Mouse (Mus musculus): ENCODE data around the gene Lce1i. TPM values are rescaled to one million over a fixed set of nuclear protein-coding genes. Genes with fewer than 3 reads are reported as not detected.
"Not testable (repeated sequence)": the region's sequence is repeated elsewhere in the genome, so short reads cannot be mapped to it uniquely, and the experiment has no call there.

Gene Lce1i
- total RNA-seq (2015): not detected in 2 replicates
- total RNA-seq (2017): not detected in 2 replicates

DNA sequence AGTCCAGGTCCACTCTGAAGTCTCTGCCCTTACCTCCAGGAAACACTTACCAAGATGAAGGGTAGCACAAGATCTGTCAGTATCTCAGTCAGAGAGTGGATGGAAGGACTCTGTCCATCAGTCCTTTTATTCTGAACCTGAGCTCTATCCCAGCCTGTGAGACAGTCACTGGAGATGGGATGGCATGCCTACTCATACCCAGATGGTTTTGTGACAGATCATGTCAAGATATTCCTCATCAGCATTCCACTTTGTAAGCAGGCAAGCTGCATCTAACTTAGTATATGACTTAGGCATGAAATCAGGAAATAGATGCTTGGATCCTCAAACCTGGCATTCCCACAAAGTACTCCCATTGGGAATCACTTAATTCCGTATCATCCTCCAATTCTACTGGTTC is at the start of gene Lce1i:
Gene Lce1i, minus strand, starts transcription at position 101 of the 400 bp plus-strand sequence.
- no peak for ATAC-seq (replicated peaks; ENCODE audit: poor library complexity)

DNA sequence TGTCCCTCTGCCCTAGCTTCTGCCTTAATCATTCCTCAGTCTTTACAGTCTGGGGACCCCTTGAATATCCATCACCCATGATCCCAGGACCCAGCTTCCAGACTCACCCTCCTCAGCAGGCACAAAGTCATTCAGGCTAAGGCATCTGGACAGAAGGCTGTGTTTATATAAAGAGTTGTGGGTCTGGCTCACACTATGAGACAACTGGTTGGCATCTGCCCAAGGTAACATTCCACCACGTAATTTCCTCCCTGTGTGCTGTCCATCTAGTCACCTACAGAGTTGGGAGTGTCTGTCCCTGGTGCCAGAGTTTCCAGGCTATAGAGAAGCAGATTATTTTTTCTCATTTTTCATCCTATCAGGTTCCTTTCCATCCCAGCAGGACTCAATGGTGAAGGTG is 48.4 kb upstream of the Lce1i start, which contains the start of gene Kprp:
Gene Kprp, minus strand, starts transcription at position 140 of the 400 bp plus-strand sequence.
- ATAC-seq (replicated peaks; ENCODE audit: poor library complexity): no peak

DNA sequence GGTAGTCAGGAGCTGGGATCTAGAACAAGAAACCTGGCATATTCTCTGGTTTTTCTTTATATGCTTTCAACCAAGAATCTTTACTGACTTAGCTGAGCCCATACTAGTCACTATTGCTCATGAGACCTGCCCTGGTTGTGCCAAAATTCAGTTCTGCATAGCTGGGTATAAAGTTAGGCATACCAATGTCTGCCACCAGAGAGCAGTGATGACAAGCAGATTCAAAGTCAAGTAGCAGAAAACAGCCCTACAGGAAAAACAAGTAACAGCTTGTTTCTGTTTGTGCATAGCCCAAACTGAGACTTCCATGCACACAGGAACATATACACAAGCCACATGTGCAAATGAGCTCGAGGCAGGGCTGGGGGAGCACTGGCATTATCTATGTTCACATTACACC is 47.1 kb upstream of the Lce1i start:
- ATAC-seq (replicated peaks; ENCODE audit: poor library complexity): no peak

DNA sequence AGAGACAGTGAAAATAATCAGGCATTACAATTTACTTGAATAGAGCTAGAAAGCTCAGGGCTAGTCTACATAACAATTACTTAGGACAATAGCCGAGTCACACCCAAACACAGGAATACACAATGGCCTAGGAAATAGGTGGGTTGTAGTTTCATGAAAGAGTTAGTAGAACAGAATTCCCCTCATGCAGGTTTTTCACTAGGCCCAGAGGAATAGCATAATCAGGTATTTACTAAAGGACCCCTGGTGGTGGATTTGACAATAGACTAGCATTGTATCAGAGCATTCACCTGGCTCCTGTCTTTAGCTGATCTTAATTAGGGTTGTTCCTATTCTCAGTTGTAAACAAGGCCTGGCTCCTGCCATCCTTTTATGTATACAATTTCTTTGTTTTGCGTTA is 37.3 kb upstream of the Lce1i start:
- ATAC-seq (replicated peaks; ENCODE audit: poor library complexity): not testable (repeated sequence)

DNA sequence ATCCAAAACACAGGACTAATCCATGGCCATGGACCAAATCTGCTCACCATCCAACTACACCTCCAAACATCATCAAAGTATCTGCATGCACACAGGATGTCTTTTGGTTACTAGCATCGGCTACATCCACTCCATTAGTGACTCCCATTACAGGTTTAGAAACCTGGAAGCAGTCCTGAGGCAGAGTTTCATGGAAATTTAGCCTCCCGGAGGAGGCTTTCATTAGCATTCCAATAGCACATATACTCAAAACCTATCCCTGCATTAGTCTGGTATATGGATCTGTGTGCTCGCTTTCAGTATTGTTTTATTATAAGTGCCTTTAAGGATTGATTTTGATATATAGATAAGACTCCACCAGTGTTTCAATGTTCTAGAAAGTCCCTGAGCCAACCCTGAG is 36.9 kb upstream of the Lce1i start:
- no peak for ATAC-seq (replicated peaks; ENCODE audit: poor library complexity)

DNA sequence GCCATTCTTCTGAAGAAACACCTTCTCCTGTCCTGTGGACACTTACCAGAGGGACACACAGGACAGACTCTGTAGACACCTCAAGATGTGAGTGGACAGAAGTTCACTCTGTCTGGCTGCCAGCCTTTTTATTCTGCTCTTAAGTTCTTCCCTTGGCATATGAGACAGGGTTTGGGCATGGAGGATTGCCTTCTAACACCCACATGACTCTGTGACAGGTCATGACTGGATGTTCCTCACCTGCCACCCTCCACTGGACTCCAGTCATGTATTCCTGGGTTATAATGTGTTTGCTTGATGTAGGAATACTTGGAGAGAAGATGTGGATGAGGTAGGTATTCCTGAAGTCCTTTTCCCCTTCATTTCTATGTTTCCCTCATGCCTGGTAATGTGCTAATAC is 29.1 kb upstream of the Lce1i start, which contains the start of gene Lce1k:
Gene Lce1k, minus strand, starts transcription at position 101 of the 400 bp plus-strand sequence.
- no peak for ATAC-seq (replicated peaks; ENCODE audit: poor library complexity)

DNA sequence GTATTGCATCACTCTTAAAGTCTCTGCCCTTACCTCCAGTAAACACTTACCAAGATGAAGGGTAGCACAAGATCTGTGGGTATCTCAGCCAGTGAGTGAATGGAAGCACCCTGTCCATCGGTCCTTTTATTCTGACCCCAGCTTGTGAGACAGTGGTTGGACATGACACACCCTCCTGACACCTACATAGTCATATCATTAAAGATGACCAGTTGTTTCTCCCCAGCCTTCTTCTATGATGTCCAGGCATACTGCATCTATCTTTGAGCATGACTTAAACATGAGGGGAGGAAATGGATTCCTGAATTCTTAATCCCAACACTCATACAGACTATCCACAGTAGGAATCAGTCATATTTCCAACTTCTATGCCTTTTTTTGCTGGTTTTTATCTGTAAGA is 11.7 kb upstream of the Lce1i start, which contains the start of gene Lce1j:
Gene Lce1j, minus strand, starts transcription at position 101 of the 400 bp plus-strand sequence.
- ATAC-seq (replicated peaks; ENCODE audit: poor library complexity): no peak

DNA sequence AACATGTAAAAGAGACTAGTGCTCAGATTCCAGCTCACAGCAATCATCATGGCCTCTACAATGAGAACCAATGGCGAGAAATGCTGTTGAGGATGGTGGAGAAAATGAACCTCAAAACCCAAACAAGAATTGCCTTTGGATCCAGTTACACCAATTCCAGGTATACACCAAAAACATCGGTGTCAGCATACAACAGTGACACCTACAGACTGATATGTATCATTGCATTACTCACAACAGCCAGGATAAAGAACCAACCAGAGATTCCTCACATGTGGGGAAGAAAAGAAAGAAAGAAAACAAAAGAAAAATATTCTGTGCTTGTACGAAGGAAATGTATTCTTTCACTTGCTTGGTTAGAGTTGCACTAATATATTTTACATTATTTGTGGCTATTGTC is 7.1 kb downstream of the Lce1i start:
- ATAC-seq (replicated peaks; ENCODE audit: poor library complexity): no peak

DNA sequence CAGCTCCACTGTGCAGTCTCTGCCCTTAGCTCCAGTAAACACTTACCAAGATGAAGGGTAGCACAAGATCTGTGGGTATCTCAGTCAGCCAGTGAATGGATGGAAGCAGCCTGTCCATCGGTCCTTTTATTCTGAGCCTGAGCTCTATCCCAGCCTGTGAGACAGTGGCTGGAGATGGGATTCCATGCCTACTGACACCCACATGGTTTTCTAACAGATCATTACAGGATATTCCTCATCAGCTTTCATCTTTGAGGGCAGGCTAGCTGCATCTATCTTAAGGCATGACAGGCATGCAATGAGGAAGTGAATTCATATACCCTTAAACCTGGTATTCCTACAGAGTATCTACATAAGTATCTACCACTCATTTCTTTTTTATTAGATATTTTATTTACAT is 13.7 kb downstream of the Lce1i start, which contains the start of gene Lce1h:
Gene Lce1h, minus strand, starts transcription at position 101 of the 400 bp plus-strand sequence.
- ATAC-seq (replicated peaks; ENCODE audit: poor library complexity): no peak

DNA sequence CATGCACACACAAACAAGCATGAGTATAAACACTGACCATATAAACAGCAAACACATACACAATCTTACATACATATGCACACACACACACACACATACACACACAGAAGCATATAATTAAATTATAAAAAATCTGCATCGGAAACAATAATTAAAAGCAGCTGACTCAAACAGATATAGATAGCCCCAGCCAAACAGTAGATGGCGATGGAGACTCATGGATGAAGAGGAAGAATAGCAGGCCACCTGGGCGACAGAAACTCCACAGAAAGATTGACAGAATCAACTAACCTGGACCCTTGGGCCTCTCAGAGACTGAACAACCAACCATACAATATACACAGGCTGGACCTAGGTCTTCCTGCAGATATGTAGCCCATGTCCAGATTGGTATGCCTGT is 25.5 kb downstream of the Lce1i start:
- ATAC-seq (replicated peaks; ENCODE audit: poor library complexity): no peak

DNA sequence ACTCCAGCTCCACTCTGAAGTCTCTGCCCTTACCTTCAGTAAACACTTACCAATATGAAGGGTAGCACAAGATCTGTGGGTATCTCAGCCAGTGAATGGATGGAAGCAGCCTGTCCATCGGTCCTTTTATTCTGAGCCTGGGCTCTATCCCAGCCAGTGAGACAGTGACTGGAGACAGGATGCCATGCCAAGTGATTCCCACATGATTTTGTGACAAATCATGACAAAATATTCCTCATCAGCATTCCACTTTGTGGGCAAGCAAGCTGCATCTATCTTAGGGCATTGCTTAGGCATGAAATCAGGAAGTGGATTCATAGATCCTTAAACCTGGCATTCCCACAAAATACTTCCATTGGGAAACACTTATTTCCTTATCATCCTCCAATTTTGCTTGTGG is 26.5 kb downstream of the Lce1i start, which contains the start of gene Lce1g:
Gene Lce1g, minus strand, starts transcription at position 101 of the 400 bp plus-strand sequence.
- no peak for ATAC-seq (replicated peaks; ENCODE audit: poor library complexity)

DNA sequence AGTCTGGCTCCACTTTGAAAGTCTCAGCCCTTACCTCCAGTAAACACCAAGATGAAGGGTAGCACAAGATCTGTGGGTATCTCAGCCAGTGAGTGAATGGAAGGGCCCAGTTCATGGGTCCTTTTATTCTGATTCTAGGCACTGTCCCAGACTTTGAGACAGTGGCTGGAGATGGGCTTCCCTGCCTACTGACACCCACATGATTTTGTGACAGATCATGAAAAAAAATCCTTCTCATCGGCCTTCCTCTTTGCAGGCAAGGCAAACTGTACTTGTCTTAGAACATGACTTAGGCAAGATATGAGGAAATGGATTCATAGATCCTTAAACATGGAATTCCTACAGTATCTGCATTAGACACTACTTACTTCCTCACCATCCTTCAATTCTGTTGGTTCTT is 39.7 kb downstream of the Lce1i start, which contains the start of gene Gm38119:
Gene Gm38119, minus strand, starts transcription at position 101 of the 400 bp plus-strand sequence.
- ATAC-seq (replicated peaks; ENCODE audit: poor library complexity): no peak

Other genes starting within 250 kb of the Lce1i start
- not detected in 2 replicates for gene 2310046K23Rik, start 244.4 kb downstream of the Lce1i start, total RNA-seq (2015)
- not detected in 2 replicates for gene 2310046K23Rik, start 244.4 kb downstream of the Lce1i start, total RNA-seq (2017)
- gene Ivl, start 205.2 kb downstream of the Lce1i start, total RNA-seq (2015): 0.22 TPM in 1 of 2 replicates, not detected in the other
- 0.27 TPM in 1 of 2 replicates, not detected in the other for gene Ivl, start 205.2 kb downstream of the Lce1i start, total RNA-seq (2017)
- not detected in 2 replicates for gene Smcp, start 189.9 kb downstream of the Lce1i start, total RNA-seq (2015)
- not detected in 2 replicates for gene Smcp, start 189.9 kb downstream of the Lce1i start, total RNA-seq (2017)
- gene 2210017I01Rik, start 171.4 kb downstream of the Lce1i start, total RNA-seq (2015): not detected in 2 replicates
- gene 2210017I01Rik, start 171.4 kb downstream of the Lce1i start, total RNA-seq (2017): not detected in 2 replicates
- gene Lce6a, start 157.2 kb downstream of the Lce1i start, total RNA-seq (2015): not detected in 2 replicates
- not detected in 2 replicates for gene Lce6a, start 157.2 kb downstream of the Lce1i start, total RNA-seq (2017)
- gene Lce1a1, start 130.6 kb downstream of the Lce1i start, total RNA-seq (2015): not detected in 2 replicates
- not detected in 2 replicates for gene Lce1a1, start 130.6 kb downstream of the Lce1i start, total RNA-seq (2017)
- gene Lce1b, start 122.0 kb downstream of the Lce1i start, total RNA-seq (2015): not detected in 2 replicates
- not detected in 2 replicates for gene Lce1b, start 122.0 kb downstream of the Lce1i start, total RNA-seq (2017)
- gene Lce1a2, start 108.6 kb downstream of the Lce1i start, total RNA-seq (2015): not detected in 2 replicates
- gene Lce1a2, start 108.6 kb downstream of the Lce1i start, total RNA-seq (2017): not detected in 2 replicates
- gene Lce1c, start 99.7 kb downstream of the Lce1i start, total RNA-seq (2015): not detected in 2 replicates
- gene Lce1c, start 99.7 kb downstream of the Lce1i start, total RNA-seq (2017): not detected in 2 replicates
- not detected in 2 replicates for gene Lce1d, start 91.7 kb downstream of the Lce1i start, total RNA-seq (2015)
- gene Lce1d, start 91.7 kb downstream of the Lce1i start, total RNA-seq (2017): not detected in 2 replicates
- not detected in 2 replicates for gene Lce1e, start 69.8 kb downstream of the Lce1i start, total RNA-seq (2015)
- not detected in 2 replicates for gene Lce1e, start 69.8 kb downstream of the Lce1i start, total RNA-seq (2017)
- gene Lce1f, start 58.5 kb downstream of the Lce1i start, total RNA-seq (2015): not detected in 2 replicates
- not detected in 2 replicates for gene Lce1f, start 58.5 kb downstream of the Lce1i start, total RNA-seq (2017)
- not detected in 2 replicates for gene Gm38119, start 39.8 kb downstream of the Lce1i start, total RNA-seq (2015)
- not detected in 2 replicates for gene Gm38119, start 39.8 kb downstream of the Lce1i start, total RNA-seq (2017)
- gene Lce1g, start 26.6 kb downstream of the Lce1i start, total RNA-seq (2015): not detected in 2 replicates
- gene Lce1g, start 26.6 kb downstream of the Lce1i start, total RNA-seq (2017): not detected in 2 replicates
- gene Lce1h, start 13.8 kb downstream of the Lce1i start, total RNA-seq (2015): not detected in 2 replicates
- not detected in 2 replicates for gene Lce1h, start 13.8 kb downstream of the Lce1i start, total RNA-seq (2017)
- gene Lce1j, start 11.6 kb upstream of the Lce1i start, total RNA-seq (2015): not detected in 2 replicates
- not detected in 2 replicates for gene Lce1j, start 11.6 kb upstream of the Lce1i start, total RNA-seq (2017)
- not detected in 2 replicates for gene Lce1k, start 29.0 kb upstream of the Lce1i start, total RNA-seq (2015)
- gene Lce1k, start 29.0 kb upstream of the Lce1i start, total RNA-seq (2017): not detected in 2 replicates
- gene Kprp, start 48.3 kb upstream of the Lce1i start, total RNA-seq (2015): not detected in 2 replicates
- not detected in 2 replicates for gene Kprp, start 48.3 kb upstream of the Lce1i start, total RNA-seq (2017)
- gene Lce1l, start 72.4 kb upstream of the Lce1i start, total RNA-seq (2015): not detected in 2 replicates
- gene Lce1l, start 72.4 kb upstream of the Lce1i start, total RNA-seq (2017): not detected in 2 replicates
- not detected in 2 replicates for gene 2310050C09Rik, start 91.3 kb upstream of the Lce1i start, total RNA-seq (2015)
- not detected in 2 replicates for gene 2310050C09Rik, start 91.3 kb upstream of the Lce1i start, total RNA-seq (2017)
- not detected in 2 replicates for gene Lce3a, start 147.3 kb upstream of the Lce1i start, total RNA-seq (2015)
- not detected in 2 replicates for gene Lce3a, start 147.3 kb upstream of the Lce1i start, total RNA-seq (2017)
- not detected in 2 replicates for gene Lce3b, start 154.1 kb upstream of the Lce1i start, total RNA-seq (2015)
- not detected in 2 replicates for gene Lce3b, start 154.1 kb upstream of the Lce1i start, total RNA-seq (2017)
- not detected in 2 replicates for gene Lce3c, start 165.6 kb upstream of the Lce1i start, total RNA-seq (2015)
- gene Lce3c, start 165.6 kb upstream of the Lce1i start, total RNA-seq (2017): not detected in 2 replicates
- gene Lce3d, start 178.5 kb upstream of the Lce1i start, total RNA-seq (2015): not detected in 2 replicates
- gene Lce3d, start 178.5 kb upstream of the Lce1i start, total RNA-seq (2017): not detected in 2 replicates
- not detected in 2 replicates for gene Lce3e, start 188.2 kb upstream of the Lce1i start, total RNA-seq (2015)
- not detected in 2 replicates for gene Lce3e, start 188.2 kb upstream of the Lce1i start, total RNA-seq (2017)
- not detected in 2 replicates for gene Lce3f, start 213.3 kb upstream of the Lce1i start, total RNA-seq (2015)
- not detected in 2 replicates for gene Lce3f, start 213.3 kb upstream of the Lce1i start, total RNA-seq (2017)
- not detected in 2 replicates for gene Crct1, start 236.8 kb upstream of the Lce1i start, total RNA-seq (2015)
- gene Crct1, start 236.8 kb upstream of the Lce1i start, total RNA-seq (2017): not detected in 2 replicates
- gene Lce1m, start 240.2 kb upstream of the Lce1i start, total RNA-seq (2015): not detected in 2 replicates
- not detected in 2 replicates for gene Lce1m, start 240.2 kb upstream of the Lce1i start, total RNA-seq (2017)

All from megakaryocyte progenitor cell, adult 5-6 weeks (primary cell).